Mouse (Mus musculus) intestine, embryonic 14.5 days (tissue): ENCODE data around the gene Lrguk. TPM values are rescaled to one million over a fixed set of nuclear protein-coding genes. Genes with fewer than 3 reads are reported as not detected.

Experiments used
- ATAC-seq: fragments of 200-750 bp; cut with Nextera tagmentation; replicated peaks from 2 replicates; pipeline ENCODE4 v1.8.0; 2017; ENCODE audit warnings: low read depth, moderate number of reproducible peaks, moderate TSS enrichment, moderate library complexity; ENCODE audit not compliant: low FRiP score, low TSS enrichment
- DNase-seq: peaks from one replicate; pipeline ENCODE4 v3.0.0-alpha.2; 2018; ENCODE audit warnings: low spot score
- H3K27ac ChIP-seq: fragments of 300-500 bp; sonication (generic); 2 replicates; pipeline ENCODE4 v1.5.1; 2014; ENCODE audit warnings: low read depth, mild to moderate bottlenecking, control low read depth
- H3K27me3 ChIP-seq: fragments of 300-500 bp; sonication (generic); replicated peaks from 2 replicates; pipeline ENCODE4 v1.6.1; 2014; ENCODE audit warnings: low read length, control low read depth; ENCODE audit not compliant: control insufficient read depth, insufficient read depth
- H3K36me3 ChIP-seq: fragments of 300-500 bp; sonication (generic); 2 replicates; pipeline ENCODE4 v1.6.1; 2014; ENCODE audit warnings: low read length, control low read depth; ENCODE audit not compliant: control insufficient read depth, insufficient read depth
- H3K4me1 ChIP-seq: fragments of 300-500 bp; sonication (generic); replicated peaks from 2 replicates; pipeline ENCODE4 v1.6.1; 2014; ENCODE audit warnings: low read length, control low read depth, mixed read lengths; ENCODE audit not compliant: control insufficient read depth, insufficient read depth
- H3K4me2 ChIP-seq: fragments of 300-500 bp; sonication (generic); 2 replicates; pipeline ENCODE4 v1.6.1; 2014; ENCODE audit warnings: low read length
- H3K4me3 ChIP-seq: fragments of 300-500 bp; sonication (generic); 2 replicates; pipeline ENCODE4 v1.5.1; 2014; ENCODE audit warnings: low read depth, low read length, control low read depth, mixed read lengths
- H3K9ac ChIP-seq: fragments of 300-500 bp; sonication (generic); 2 replicates; pipeline ENCODE4 v1.6.1; 2014; ENCODE audit warnings: mild to moderate bottlenecking, low read length
- H3K9me3 ChIP-seq: fragments of 300-500 bp; sonication (generic); 2 replicates; pipeline ENCODE4 v1.6.1; 2016; ENCODE audit warnings: low read length, control low read depth; ENCODE audit not compliant: control insufficient read depth
- WGBS: fragments of 180-500 bp; shearing (Covaris S2); extraction: QIAGEN DNeasy Blood & Tissue Kit; methylation state at CpG from one replicate; pipeline ENCODE4 v1.1.7; 2014; 5-methylcytosine and 5-hydroxymethylcytosine counted together
- polyA plus RNA-seq: library from polyadenylated mRNA; unstranded; fragments of >200 nt; fragmentation: Nextera tagmentation; extraction: Ambion mirVana; gene quantifications from 2 replicates; pipeline ENCODE4 v1.2.1, GENCODE M21; 2014

Lrguk gene
- polyA plus RNA-seq, 1 experiment from 2014 or later = 0.74 TPM

DNA sequence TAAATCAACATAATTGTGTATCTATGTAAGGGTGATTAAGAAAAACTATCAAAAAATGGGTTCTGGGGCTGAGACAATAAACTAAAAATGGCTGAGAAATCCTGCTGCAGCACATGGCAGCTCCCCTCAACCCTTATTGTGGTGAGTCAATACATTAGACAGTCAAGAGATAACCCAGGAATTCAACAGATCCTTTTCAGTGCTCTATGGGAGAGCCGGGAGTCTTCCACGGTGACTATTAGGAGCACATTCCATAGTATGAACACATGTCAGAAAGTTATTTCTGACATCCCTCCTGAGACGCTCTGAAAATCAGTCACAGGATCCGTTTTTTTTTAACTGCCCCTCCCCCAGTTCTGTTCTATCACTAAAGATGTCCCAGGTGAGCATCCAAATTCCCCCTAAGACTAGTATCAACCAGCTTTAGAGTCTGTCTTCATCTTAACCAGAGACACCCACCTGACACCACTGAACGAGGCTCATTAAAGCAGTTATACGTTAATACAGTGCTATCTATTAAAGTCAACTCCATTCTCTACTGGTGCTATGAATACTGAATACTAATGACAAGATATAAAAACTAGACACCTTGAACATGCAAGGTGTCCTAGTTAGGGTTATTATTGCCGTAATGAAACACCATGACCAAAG, 141.7 kb downstream of the Lrguk start:
- DNase-seq (no peak), ATAC-seq (no peak)
- H3K4me2 ChIP-seq = no peak overlapping the region
- no peaks in the 10 kb centered on the region for H3K9me3 ChIP-seq
- H3K27ac ChIP-seq = no peak overlapping the region
- H3K4me3 ChIP-seq = no peak overlapping the region
- peaks cover 43% of the 10 kb centered on the region for H3K36me3 ChIP-seq
- 72% methylated on average over 7 of the region's 7 CpGs for WGBS
- H3K27me3 ChIP-seq = no peaks in the 10 kb centered on the region
- peaks cover 8% of the 10 kb centered on the region for H3K4me1 ChIP-seq
- H3K9ac ChIP-seq = no peak overlapping the region

DNA sequence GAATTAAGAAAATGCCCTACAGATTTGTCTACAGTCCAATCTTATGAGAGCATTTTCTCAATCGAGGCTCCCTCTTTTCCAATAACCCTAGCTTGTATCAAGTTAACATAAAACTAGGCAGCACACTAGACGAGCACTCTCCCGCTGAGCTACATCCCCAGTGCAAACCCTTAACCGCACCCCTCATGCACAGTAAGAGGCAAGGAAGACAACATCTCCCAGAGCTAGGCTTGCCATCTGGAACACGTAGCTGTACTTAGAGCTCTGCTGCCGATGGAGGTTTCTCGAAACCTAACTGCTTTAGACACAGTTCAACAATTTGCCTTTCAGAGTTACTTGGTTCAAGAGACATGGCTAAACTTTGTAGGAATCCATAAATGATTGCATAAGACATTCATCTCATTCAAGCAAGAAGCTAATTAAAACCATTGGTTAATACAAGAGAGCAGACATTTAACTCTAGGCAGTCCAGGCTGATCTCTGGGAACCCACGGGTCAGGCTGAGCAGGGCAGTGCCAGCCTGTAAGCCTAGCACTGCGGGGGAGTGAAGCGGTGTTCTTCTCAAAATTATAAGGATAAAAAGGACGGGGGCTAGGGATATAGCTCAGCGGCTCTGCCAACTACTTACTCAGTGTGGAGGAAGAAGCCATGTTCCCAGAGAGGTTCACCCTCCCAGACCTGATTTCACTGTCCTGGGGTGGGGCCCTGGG, 142.7 kb downstream of the Lrguk start:
- ATAC-seq (no peak), DNase-seq (no peak)
- Histone ChIP-seq H3K27ac (no peak overlapping the region), H3K9ac (no peak overlapping the region), H3K4me2 (no peak overlapping the region), H3K4me1 (peaks cover 10% of the 10 kb centered on the region), H3K36me3 (peaks cover 34% of the 10 kb centered on the region), H3K9me3 (no peaks in the 10 kb centered on the region), H3K4me3 (no peak overlapping the region), H3K27me3 (no peaks in the 10 kb centered on the region)
- WGBS = 90% methylated on average over 12 of the region's 12 CpGs

DNA sequence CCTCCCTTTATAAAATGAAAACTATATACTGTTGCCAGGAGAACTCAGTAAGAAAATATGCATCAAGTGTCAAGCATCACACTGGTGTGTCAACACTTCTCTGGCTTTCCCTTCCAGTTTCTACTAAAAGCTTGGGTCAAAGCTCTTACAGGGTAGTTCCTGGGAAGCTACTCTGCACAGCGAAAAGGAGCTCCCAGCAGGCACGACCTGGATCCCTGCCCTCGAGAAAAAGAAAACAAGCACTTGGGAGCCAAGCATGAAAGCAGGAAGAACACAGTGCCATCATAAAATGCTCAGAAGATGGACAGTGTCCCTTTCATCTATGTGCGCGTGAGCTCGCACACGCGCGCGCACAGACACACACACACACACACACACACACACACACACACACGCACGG, 144.0 kb downstream of the Lrguk start:
- Histone ChIP-seq H3K4me1 (peaks cover 10% of the 10 kb centered on the region), H3K36me3 (peaks cover 23% of the 10 kb centered on the region), H3K4me2 (no peak overlapping the region), H3K27ac (no peak overlapping the region), H3K4me3 (no peak overlapping the region), H3K9ac (no peak overlapping the region), H3K9me3 (no peaks in the 10 kb centered on the region), H3K27me3 (no peaks in the 10 kb centered on the region)
- WGBS = 83% methylated on average over 12 of the region's 12 CpGs
- ATAC-seq (no peak), DNase-seq (no peak)

DNA sequence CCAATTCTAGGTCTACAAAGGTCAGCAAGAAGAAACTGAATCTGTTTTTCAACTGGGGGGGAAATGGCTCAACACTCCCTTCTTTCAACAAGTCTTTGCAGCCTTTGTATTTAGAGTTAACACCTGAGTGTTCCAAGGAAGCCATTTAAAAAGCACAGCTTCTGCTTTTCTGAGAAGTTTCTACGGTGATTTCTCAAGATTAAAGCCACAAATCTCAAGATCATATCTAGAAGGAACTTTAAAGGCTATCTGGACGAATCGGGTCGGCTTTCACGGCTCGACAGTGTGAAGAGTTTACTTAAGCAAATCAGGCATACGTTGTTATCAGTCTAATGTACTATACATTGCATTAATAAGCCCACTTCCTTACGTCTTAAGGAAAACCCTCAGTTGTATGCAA, 145.5 kb downstream of the Lrguk start:
- Histone ChIP-seq H3K4me3 (no peak overlapping the region), H3K9ac (no peak overlapping the region), H3K4me1 (peaks cover 10% of the 10 kb centered on the region), H3K27ac (no peak overlapping the region), H3K27me3 (no peaks in the 10 kb centered on the region), H3K4me2 (no peak overlapping the region), H3K36me3 (peaks cover 9% of the 10 kb centered on the region), H3K9me3 (no peaks in the 10 kb centered on the region)
- no peak for DNase-seq
- no peak for ATAC-seq
- WGBS = 76% methylated on average over 8 of the region's 8 CpGs

DNA sequence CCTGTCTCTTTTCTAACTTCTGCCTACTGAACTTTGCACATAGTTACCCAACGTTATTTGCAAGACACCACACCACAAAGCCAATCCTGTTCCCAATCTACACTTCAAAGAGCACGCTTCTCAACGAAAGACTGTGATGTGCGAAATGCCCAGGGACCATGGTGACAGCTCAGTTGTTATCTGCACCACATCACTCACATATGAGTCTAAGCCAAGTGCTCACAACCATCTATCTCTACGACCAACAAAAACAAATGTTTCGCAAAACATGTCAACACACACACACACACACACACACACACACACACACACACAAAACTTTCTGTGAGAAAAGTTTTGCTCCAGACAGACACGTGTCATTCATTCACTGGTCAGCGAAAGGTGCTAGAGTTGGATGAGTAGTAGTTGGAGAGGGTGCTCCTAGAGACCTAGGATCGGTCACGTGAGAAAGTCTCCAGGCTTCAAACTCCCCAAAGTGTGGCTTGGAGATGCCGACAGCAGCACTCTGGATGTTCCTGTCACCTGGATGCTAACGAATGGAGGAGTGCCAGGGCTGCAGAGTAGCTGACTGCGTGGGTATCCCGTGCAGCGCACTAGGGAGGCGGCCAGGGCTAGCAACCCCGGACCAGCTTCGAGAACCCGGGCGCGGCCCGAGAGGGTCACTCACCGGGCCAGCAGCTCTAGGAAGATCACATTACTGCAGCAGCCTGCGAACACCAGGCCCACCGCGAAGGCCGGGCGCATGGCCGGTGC, 147.0 kb downstream of the Lrguk start:
- H3K4me3 ChIP-seq = peak overlapping the region; percentile 86
- H3K9me3 ChIP-seq = no peaks in the 10 kb centered on the region
- no peaks in the 10 kb centered on the region for H3K36me3 ChIP-seq
- H3K4me2 ChIP-seq = peak overlapping the region; percentile 72
- H3K27me3 ChIP-seq = no peaks in the 10 kb centered on the region
- ATAC-seq = peak; percentile 83
- 3% methylated on average over 29 of the region's 29 CpGs for WGBS
- DNase-seq = no peak
- H3K9ac ChIP-seq = peak overlapping the region; percentile 70
- H3K27ac ChIP-seq = peak overlapping the region; percentile 73
- peaks cover 10% of the 10 kb centered on the region for H3K4me1 ChIP-seq

DNA sequence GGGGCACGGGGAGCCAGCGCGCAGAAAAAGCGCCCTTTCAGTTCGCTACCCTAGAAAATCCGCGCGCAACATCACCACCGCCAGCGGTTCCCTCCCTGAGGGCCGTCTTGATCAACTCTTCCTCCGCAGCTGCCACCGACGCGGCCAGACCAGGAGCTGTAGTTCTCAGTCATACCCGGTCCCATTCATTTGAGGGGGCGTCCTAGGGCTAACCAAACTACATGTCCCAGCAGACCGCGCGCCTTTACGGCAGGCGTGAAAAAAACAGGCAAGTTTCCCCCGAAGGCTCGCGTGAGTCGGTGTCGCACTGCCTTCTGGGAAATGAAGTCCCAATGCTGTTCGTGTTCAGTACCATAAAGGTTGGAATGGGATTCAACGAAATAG, 147.6 kb downstream of the Lrguk start, which contains the start of gene Slc35b4:
Gene Slc35b4 (minus strand): TSS at position 248 of the 384 bp plus-strand sequence.
- no peaks in the 10 kb centered on the region for H3K36me3 ChIP-seq
- ATAC-seq = peak; percentile 98

DNA sequence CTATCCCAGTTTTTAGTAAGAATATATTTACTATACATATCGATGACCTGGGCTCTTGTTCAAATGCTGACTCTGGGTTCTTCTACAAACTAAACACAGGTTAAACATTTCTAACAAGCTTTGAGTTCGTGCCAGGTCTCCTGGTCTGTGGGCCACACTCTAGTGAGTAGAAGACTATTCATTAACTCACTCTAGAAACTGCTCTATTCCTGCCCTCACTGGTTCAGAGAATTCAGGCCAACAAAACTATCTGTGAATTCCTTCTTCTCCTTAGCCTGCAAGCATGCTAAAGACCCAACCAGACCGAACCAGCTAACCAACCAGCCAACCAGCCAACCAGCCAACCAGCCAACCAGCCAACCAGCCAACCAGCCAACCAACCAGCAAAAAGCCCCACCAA, 149.8 kb downstream of the Lrguk start:
- 83% methylated on average over 3 of the region's 3 CpGs for WGBS
- H3K27me3 ChIP-seq = no peaks in the 10 kb centered on the region
- ATAC-seq (no peak), DNase-seq (no peak)
- H3K36me3 ChIP-seq = no peaks in the 10 kb centered on the region
- no peak overlapping the region for H3K4me2 ChIP-seq
- H3K4me3 ChIP-seq = no peak overlapping the region
- no peak overlapping the region for H3K9ac ChIP-seq
- no peak overlapping the region for H3K27ac ChIP-seq
- peaks cover 10% of the 10 kb centered on the region for H3K4me1 ChIP-seq
- no peaks in the 10 kb centered on the region for H3K9me3 ChIP-seq

More for the DNA sequence above, 147.6 kb downstream of the Lrguk start, which contains the start of gene Slc35b4:
- H3K9me3 ChIP-seq = no peaks in the 10 kb centered on the region
- H3K4me3 ChIP-seq = peak within 1 kb of the TSS; percentile 86
- H3K4me2 ChIP-seq = peak within 1 kb of the TSS; percentile 72
- DNase-seq = peak; percentile 92
- peak within 1 kb of the TSS; percentile 73 for H3K27ac ChIP-seq
- WGBS = under 1% methylated on average over 29 of the region's 29 CpGs
- peak within 1 kb of the TSS; percentile 70 for H3K9ac ChIP-seq
- no peaks in the 10 kb centered on the region for H3K27me3 ChIP-seq
- peaks cover 10% of the 10 kb centered on the region for H3K4me1 ChIP-seq

DNA sequence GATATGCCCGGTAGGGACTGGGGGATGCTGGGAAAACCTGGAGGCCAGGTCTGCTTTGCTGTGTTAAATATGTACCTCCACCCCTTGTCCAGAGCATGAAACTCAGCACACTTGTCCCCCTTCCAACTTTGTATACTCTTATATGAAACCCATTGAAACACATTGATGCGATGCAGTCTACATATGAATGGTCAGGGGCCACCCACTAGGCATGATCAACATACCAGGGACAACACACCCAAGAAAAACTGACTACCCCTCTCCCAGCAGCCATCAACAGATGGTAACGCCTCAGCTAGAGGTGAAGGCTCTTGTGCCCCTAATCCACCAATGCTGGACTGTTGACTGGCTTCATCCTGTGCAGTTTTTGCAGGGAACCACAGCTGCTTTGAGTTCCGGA, 150.7 kb downstream of the Lrguk start:
- Histone ChIP-seq H3K9ac (no peak overlapping the region), H3K27ac (no peak overlapping the region), H3K27me3 (no peaks in the 10 kb centered on the region), H3K4me1 (peaks cover 8% of the 10 kb centered on the region), H3K4me2 (no peak overlapping the region), H3K36me3 (no peaks in the 10 kb centered on the region), H3K9me3 (no peaks in the 10 kb centered on the region), H3K4me3 (no peak overlapping the region)
- no peak for ATAC-seq
- no peak for DNase-seq
- 79% methylated on average over 4 of the region's 4 CpGs for WGBS
